Mouse (Mus musculus): ENCODE measurements at regions not wholly inside any gene's neighbourhood (a gene's known extent, or its start where the extent isn't known, plus 50 kb on each side); places are given as distances from the start of the nearest gene placed in this dataset.

- DNase-seq (ENCODE audit: low spot score in 2 of 2) = no peak
Observed at GRCm38 (mm10) chr12:106186501-106186900, 176.5 kb downstream of the Vrk1 start.

DNA sequence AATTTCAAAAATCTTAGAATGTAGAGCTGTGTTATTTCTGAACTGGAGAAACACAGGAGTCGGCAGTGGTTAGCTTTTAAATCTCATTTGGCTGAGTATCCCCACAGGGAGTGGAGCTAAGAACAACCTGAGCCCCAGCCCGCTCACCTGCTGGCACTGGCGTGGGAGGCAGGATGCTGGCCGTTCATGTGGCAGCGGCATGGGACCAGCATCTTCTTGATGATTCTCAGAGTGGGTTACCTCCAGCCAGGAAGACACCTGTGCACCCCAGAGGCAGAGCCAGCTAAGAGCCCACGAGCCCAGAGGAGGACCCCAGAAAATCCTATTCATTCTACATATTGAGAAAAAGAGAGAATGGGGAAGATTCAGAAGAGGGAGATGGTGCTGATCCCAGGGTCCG lies 181.7 kb downstream of the Vrk1 start:
- DNase-seq (ENCODE audit: low spot score in 2 of 2) = no peak

- DNase-seq (ENCODE audit: low spot score in 2 of 2) = no peak
Observed at GRCm38 (mm10) chr12:106199302-106199701, 189.3 kb downstream of the Vrk1 start.

GRCm38 (mm10) chr12:106203526-106203925 lies 193.5 kb downstream of the Vrk1 start:
- no peak for DNase-seq (ENCODE audit: low spot score in 2 of 2)

DNA sequence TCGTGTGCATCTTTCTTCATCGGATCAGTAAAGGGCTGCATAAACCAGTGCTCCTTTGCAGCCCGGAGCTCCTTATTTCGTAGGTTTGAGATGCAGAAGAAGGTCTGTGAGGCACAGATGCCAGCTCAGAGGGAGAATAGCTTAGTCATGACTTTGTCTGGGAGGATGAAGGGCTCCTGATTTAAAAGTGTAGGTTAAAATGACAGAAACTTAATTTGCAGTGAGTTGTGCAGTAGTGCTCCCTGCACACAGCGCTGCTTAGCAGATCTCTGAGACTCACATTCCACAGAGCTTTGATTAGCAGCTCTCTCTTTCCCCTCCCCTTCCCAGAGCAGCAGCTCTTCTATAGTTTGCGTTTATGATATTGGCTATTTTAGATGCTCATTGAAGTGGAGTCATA lies 200.9 kb downstream of the Vrk1 start:
- no peak for DNase-seq (ENCODE audit: low spot score in 2 of 2)

GRCm38 (mm10) chr12:106211488-106211887 lies 201.5 kb downstream of the Vrk1 start:
- no peak for DNase-seq (ENCODE audit: low spot score in 2 of 2)

DNA sequence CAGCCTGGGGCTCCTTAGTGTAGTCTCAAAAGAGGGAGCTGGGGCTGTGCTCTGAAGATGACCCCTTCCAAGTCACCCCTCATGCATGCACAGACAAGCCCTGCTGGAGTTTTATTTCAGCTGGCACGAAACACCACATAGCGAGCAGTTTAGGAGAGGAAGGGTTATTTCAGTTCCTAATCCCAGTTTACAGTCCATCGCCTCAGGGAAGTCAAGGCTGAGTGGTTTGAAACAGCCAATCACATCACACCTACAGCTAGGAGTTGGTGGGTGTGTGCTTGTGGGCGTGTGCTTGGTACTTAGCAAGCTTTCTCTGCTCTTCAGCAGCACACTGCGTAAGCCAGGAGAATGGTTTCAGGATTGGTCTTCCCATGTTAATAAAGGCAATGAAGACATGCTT lies 202.4 kb downstream of the Vrk1 start:
- DNase-seq (ENCODE audit: low spot score in 2 of 2) = no peak

DNA sequence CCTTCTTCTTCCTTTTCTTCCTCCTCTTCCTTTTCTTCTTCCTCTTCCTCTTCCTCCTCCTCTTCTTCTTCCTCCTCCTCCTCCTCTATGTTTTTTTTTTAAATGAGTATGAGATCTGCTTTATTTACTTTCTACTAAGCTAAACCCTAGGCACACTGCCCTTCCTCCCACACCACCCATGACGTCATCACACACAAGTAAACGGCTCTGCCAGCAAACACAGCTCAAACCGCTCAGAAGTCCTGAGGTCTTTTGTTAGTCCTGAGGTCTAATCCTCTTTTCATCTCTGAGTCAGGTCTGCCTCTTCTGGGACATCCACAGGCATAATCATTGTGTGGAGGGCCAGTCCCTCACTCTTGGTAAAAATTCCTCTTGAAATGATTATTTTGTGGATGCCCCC lies 210.0 kb downstream of the Vrk1 start:
- DNase-seq (ENCODE audit: low spot score in 2 of 2) = no peak

DNA sequence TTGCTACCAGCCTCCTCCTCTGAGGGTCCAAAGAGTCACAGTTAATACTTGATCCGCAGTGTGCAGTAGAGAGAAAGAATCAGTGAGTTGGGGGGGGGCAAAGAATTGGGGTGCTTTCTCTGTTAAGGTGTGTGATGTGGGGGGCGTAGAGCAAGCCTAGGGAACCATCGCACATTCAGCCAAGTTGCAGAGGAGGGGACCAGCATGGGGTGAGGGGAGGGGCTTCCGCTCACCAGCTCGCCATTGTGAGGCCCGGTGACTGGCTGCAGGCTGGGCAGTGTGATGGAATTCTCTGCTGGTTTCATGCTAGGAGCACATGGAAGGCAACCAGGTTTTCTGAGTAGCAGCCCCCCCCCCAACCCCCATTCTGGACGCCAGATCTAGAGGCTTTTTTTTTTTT lies 216.2 kb downstream of the Vrk1 start:
- DNase-seq (ENCODE audit: low spot score in 2 of 2) = no peak

- DNase-seq (ENCODE audit: low spot score in 2 of 2) = no peak
Observed at GRCm38 (mm10) chr12:106226776-106227562, 216.9 kb downstream of the Vrk1 start.

DNA sequence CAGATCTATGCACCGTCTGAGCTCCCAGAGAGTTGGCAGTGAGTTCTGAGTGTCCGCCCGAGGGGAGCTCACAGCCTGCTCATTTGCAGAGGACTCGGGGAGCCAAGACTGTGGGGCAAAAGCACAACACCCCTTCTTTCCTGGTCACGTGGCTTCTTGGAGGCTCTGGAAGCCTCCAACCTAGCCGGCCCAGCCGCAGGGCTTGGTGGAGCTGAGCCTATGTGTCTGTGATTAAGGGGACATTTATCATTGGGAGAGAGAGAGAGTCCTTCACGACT lies 217.5 kb downstream of the Vrk1 start:
- DNase-seq (ENCODE audit: low spot score in 2 of 2) = no peak

- no peak for DNase-seq (ENCODE audit: low spot score in 2 of 2)
Observed at GRCm38 (mm10) chr12:106245178-106245840, 235.3 kb downstream of the Vrk1 start.

GRCm38 (mm10) chr12:106273591-106273990 lies 263.6 kb downstream of the Vrk1 start:
- no peak for DNase-seq (ENCODE audit: low spot score in 2 of 2)

DNA sequence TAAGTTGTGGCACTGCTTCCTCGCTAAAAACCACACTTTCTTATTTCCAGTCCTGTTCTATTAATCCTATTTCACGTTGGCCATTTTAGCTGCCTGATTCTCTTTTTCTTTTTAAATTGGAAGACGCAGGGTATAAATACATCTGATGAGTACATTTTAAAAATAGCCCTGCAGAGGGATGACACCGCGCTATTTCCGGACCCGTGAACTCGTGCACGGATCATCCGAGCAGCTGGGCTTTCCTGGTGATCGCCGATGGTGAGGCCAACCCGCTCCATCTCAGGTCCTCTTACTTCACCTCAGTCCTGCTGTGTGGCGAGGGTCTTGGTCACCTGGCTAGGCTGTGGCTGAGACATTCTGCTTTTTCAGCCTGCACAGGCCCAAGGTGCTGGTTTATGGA lies 267.9 kb downstream of the Vrk1 start:
- peak in 1 of 2 experiments; percentile 23 for DNase-seq (ENCODE audit: low spot score in 2 of 2)

- no peak for DNase-seq (ENCODE audit: low spot score in 2 of 2)
Observed at GRCm38 (mm10) chr12:106282491-106283106, 272.6 kb downstream of the Vrk1 start.

GRCm38 (mm10) chr12:106284814-106285213 lies 274.8 kb downstream of the Vrk1 start:
- DNase-seq (ENCODE audit: low spot score in 2 of 2) = no peak

DNA sequence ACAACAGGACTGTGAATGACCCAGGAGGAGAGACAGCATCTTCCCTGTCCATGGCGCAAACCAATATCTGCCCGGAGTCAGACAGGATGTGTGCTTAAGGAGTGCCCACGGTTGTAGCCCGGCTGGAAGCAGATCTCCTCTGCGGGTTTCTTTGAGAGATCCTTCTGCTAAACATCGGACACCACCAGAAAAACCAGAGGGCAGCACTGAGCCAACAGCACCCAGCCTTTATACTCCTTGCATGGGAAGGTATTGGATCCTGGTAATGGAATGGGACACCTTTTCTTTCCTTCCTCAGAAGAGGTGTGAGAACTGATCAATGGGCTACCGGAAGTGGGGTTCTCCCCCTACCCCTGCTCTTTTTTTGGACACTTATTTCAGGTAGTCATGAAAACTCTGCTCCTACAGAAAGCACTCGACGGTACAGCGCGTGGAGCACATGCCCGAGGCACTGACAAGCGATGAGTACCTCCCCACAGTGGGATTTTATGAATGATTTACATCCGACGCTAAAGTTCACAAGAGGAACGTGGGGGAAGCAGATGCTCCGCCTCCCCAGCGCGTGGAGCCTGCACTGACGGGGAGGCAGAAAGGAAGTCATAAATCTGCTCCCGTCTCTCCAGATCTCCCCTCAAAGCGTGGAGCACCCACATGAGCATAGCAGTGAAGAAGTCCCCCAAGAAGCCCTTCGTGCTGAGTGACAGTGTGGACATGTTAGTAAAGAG lies 278.9 kb downstream of the Vrk1 start:
- DNase-seq (ENCODE audit: low spot score in 2 of 2) = no peak

DNA sequence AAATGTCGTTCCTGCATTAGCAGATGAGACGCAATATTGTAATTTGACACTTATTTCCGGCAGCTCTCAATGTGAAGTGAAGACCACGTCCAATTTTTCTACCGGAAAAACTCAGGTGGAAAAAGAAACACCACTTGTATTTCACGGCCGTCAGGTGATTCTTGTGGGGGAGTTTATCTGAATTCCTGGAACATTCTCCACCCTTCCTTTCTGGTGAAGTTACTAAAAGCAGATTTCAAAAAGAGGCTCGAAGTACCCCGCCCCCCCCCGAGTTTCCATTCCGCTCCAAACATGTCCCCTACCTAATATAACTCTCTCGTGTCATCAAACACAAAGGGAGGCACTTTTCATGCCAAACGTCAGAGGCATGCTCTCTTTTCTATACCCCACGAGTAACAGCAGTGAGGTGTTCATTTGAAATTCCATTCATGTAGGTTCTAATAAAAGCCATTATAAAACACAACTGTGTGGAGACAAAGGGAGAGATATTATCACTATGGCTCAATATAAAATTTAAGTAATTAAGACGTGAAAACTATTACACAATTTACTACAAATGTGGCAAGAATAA lies 281.5 kb downstream of the Vrk1 start:
- no peak for DNase-seq (ENCODE audit: low spot score in 2 of 2)

- no peak for DNase-seq (ENCODE audit: low spot score in 2 of 2)
Observed at GRCm38 (mm10) chr12:106293117-106293516, 283.1 kb downstream of the Vrk1 start.

DNA sequence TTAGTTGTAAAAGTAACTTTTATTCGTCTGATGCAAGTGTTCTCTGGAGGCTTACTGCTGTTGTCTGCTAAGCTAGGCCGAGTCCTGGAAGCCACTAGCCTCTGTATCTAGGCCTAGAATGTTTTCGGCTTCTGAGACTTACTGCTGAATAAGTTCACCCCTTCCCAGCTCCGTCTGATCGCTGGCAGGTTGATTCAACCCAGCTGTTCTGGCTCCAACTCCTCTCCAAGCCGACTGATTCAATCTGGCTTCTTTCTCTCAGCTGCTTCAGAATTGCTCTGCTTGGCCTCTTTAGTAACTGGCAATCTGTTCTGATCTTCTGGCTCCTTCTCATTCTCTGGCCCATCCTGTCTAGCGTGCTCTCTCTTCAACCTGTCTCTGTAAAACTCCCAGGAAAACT lies 285.6 kb downstream of the Vrk1 start:
- DNase-seq (ENCODE audit: low spot score in 2 of 2) = no peak

DNA sequence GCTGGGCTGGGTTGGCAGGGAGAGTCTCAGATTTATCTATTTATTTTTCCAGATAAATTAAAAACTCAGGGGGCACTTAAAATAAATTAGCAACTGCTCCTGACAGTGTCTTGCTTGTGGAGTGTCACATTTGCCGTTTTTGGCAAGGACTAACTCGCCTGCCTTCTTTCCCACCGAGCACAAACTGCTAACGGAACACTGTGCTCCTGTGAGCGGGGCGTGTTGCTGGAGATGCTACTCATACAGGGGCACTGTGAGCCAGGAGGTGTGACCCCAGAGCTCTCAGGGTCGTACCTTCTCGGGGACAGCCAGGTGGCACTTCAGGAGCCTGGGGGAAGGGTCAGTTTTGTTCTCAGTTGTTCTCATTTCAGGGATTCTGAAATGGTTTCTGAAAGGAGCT lies 292.6 kb downstream of the Vrk1 start:
- no peak for DNase-seq (ENCODE audit: low spot score in 2 of 2)
